In the genomic region with DNA sequence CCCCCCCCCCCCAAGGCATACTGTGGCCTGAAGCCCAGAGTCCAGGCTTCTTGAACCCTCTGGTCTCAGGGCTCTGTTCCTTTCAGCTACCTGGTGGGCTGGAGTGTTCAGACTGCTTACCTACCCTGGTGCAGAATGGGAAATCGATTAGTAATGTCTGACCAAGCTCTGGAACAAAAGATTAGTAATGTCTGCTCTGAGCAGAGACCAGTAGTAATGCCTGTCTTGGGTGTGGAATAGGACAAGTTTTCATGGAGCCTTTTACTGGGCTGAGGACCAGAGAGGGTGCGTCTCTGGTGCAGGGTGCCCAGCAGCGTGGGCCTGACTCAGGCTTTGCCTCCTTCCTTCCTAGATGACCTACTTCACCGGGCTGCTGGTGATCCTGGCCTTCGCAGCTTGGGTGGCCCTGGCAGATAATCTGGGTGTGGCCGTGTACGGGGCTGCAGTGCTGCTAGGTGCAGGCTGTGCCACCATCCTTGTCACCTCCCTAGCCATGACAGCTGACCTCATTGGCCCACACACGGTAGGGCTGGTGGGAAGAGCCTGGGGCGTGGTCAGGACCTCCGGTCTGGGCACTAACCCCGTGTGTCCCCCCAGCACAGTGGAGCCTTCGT, we compare ENCODE assay signal across 9 mouse cellular contexts. TPM values are rescaled to one million over a fixed set of nuclear protein-coding genes. Genes with fewer than 3 reads are reported as not detected.
DNase-seq lines count a peak whose midpoint lies in the region; ATAC-seq and TF ChIP-seq lines count a peak whose summit lies in the region.
"Had no signal": no experiment of that assay in that cellular context is flagged by ENCODE, and none has a peak within 500 bp of the region (broad histone marks: within the 10 kb centered on the region; RNA-seq: fewer than 3 reads in every experiment).

No protein-coding gene starts in this region.

- H3K9me3 ChIP-seq in midbrain, embryonic 10.5 days (replicated peaks) = no peaks in the 10 kb centered on the region
- H3K9me3 ChIP-seq in midbrain, embryonic 14.5 days (ENCODE audit: control insufficient read depth, low read length) = no peaks in the 10 kb centered on the region
- H3K9me3 ChIP-seq in limb, embryonic 12.5 days = no peaks in the 10 kb centered on the region
- no peaks in the 10 kb centered on the region for H3K9me3 ChIP-seq in stomach, embryonic 14.5 days (ENCODE audit: control insufficient read depth, low read depth, low read length)

- H3K27ac ChIP-seq in gastrocnemius, adult 2 months = no peak overlapping the region
- peak overlapping the region; percentile 78 for H3K27ac ChIP-seq in midbrain, embryonic 10.5 days (replicated peaks)
- H3K27ac ChIP-seq in midbrain, embryonic 14.5 days (replicated peaks; ENCODE audit: low read depth, low read length) = no peak overlapping the region
- H3K27ac ChIP-seq in limb, embryonic 12.5 days = no peak overlapping the region
- H3K27ac ChIP-seq in stomach, embryonic 14.5 days (ENCODE audit: low read length) = no peak overlapping the region

- peaks cover 32% of the 10 kb centered on the region for H3K36me3 ChIP-seq in midbrain, embryonic 10.5 days
- H3K36me3 ChIP-seq in midbrain, embryonic 14.5 days (ENCODE audit: control insufficient read depth, insufficient read depth, low read length) = peaks cover 15% of the 10 kb centered on the region
- peaks cover 30% of the 10 kb centered on the region for H3K36me3 ChIP-seq in limb, embryonic 12.5 days
- peaks cover 14% of the 10 kb centered on the region for H3K36me3 ChIP-seq in stomach, embryonic 14.5 days (ENCODE audit: control insufficient read depth, insufficient read depth, low read length)

- ATAC-seq in midbrain, embryonic 14.5 days (ENCODE audit: low FRiP score, low TSS enrichment) = no peak
- no peak for ATAC-seq in limb, embryonic 12.5 days (ENCODE audit: insufficient number of reproducible peaks, insufficient read depth, low FRiP score, low TSS enrichment, low read depth)
- ATAC-seq in stomach, embryonic 14.5 days (ENCODE audit: insufficient number of reproducible peaks, insufficient read depth, low FRiP score, low read depth) = peak; percentile 7; the same call in 1 of the 2 replicates
- ATAC-seq: forebrain, postnatal 0 days had no signal

- H3K4me2 ChIP-seq in midbrain, embryonic 14.5 days (ENCODE audit: low read length) = no peak overlapping the region
- no peak overlapping the region for H3K4me2 ChIP-seq in limb, embryonic 12.5 days
- H3K4me2 ChIP-seq in stomach, embryonic 14.5 days (replicated peaks; ENCODE audit: low read depth, low read length) = no peak overlapping the region

- H3K4me1 ChIP-seq in midbrain, embryonic 10.5 days = peaks cover 100% of the 10 kb centered on the region
- peaks cover 32% of the 10 kb centered on the region for H3K4me1 ChIP-seq in midbrain, embryonic 14.5 days (ENCODE audit: control insufficient read depth, insufficient read depth, low read length)
- H3K4me1 ChIP-seq in limb, embryonic 12.5 days (replicated peaks) = peaks cover 52% of the 10 kb centered on the region
- H3K4me1 ChIP-seq in stomach, embryonic 14.5 days (ENCODE audit: control insufficient read depth, insufficient read depth, low read length) = peaks cover 31% of the 10 kb centered on the region

- 71% methylated on average over 12 of the region's 12 CpGs for WGBS in midbrain, embryonic 10.5 days
- WGBS in midbrain, embryonic 14.5 days = 75% methylated on average over 12 of the region's 12 CpGs
- WGBS in limb, embryonic 12.5 days = 77% methylated on average over 12 of the region's 12 CpGs
- WGBS in stomach, embryonic 14.5 days = 62% methylated on average over 12 of the region's 12 CpGs

- peaks cover 52% of the 10 kb centered on the region for H3K27me3 ChIP-seq in midbrain, embryonic 10.5 days (ENCODE audit: low read depth, poor library complexity, severe bottlenecking)
- H3K27me3 ChIP-seq in midbrain, embryonic 14.5 days (ENCODE audit: control insufficient read depth, insufficient read depth, low read length) = peaks cover 14% of the 10 kb centered on the region; the same call in 1 of the 2 replicates
- H3K27me3 ChIP-seq in limb, embryonic 12.5 days = peaks cover 61% of the 10 kb centered on the region
- H3K27me3 ChIP-seq in stomach, embryonic 14.5 days (ENCODE audit: control insufficient read depth, insufficient read depth, low read length) = no peaks in the 10 kb centered on the region; the same call in 1 of the 2 replicates

- intact Hi-C loops in gastrocnemius, adult 2 months (cut with DNase I) = no loop called here

- TF ChIP-seq CTCF in gastrocnemius, adult 2 months (IDR thresholded peaks at IDR 0.05) = no peak

- no peak overlapping the region for H3K9ac ChIP-seq in midbrain, embryonic 14.5 days (replicated peaks; ENCODE audit: low read length)
- 0 out of 2 replicates have a peak overlapping the region, but pooled peaks have one; percentile 18 for H3K9ac ChIP-seq in limb, embryonic 12.5 days (replicated peaks)
- no peak overlapping the region for H3K9ac ChIP-seq in stomach, embryonic 14.5 days (replicated peaks; ENCODE audit: low read depth, low read length)
- H3K9ac ChIP-seq: forebrain, postnatal 0 days had no signal

- peak overlapping the region; percentile 23; the same call in 1 of the 2 replicates for H3K4me3 ChIP-seq in gastrocnemius, adult 2 months
- 0 out of 2 replicates have a peak overlapping the region, but pooled peaks have one; percentile 52 for H3K4me3 ChIP-seq in midbrain, embryonic 10.5 days
- H3K4me3 ChIP-seq in midbrain, embryonic 14.5 days (replicated peaks; ENCODE audit: low read depth, low read length) = no peak overlapping the region
- no peak overlapping the region for H3K4me3 ChIP-seq in limb, embryonic 12.5 days (replicated peaks)
- no peak overlapping the region for H3K4me3 ChIP-seq in stomach, embryonic 14.5 days (ENCODE audit: low read depth, low read length)

- DNase-seq in gastrocnemius, adult 2 months = no peak
- DNase-seq in gastrocnemius, adult 18-20 months (ENCODE audit: low spot score) = no peak
- DNase-seq in midbrain, embryonic 10.5 days (ENCODE audit: low spot score) = no peak
- DNase-seq in midbrain, embryonic 14.5 days = no peak
- DNase-seq in right cerebral cortex, postnatal 25 days = no peak
- DNase-seq in B cell, adult 2 months = no peak
- DNase-seq: forebrain, postnatal 0 days had no signal

RNA-seq across cellular contexts. Expression of a gene that starts 3.2 kb away (rescaled TPM):
- total RNA-seq in gastrocnemius, adult 2 months (2021) = 1 to 10 TPM in 1 of 2 experiments, under 1 TPM in 1; 0.89 to 1.2 TPM
- under 1 TPM; 0.23 to 0.66 TPM for total RNA-seq in gastrocnemius, adult 18-20 months (2021)
- 0.38 and 0.39 TPM in 2 replicates for polyA plus RNA-seq in midbrain, embryonic 10.5 days (2016; fragmentation: Nextera tagmentation; extraction: Ambion mirVana)
- polyA plus RNA-seq in midbrain, embryonic 14.5 days (2014; fragmentation: Nextera tagmentation; extraction: Ambion mirVana) = 0.32 and 0.37 TPM in 2 replicates
- polyA plus RNA-seq in limb, embryonic 12.5 days (2016; fragmentation: Nextera tagmentation; extraction: Ambion mirVana) = 0.76 and 0.79 TPM in 2 replicates
- 0.43 and 0.59 TPM in 2 replicates for polyA plus RNA-seq in stomach, embryonic 14.5 days (2014; fragmentation: Nextera tagmentation; extraction: Ambion mirVana)
- total RNA-seq: forebrain, postnatal 0 days had no signal

RNA-seq across cellular contexts. Expression of a gene that starts 5.2 kb away (rescaled TPM):
- 1 to 10 TPM; 2.2 to 3.3 TPM for total RNA-seq in gastrocnemius, adult 2 months (2021)
- total RNA-seq in gastrocnemius, adult 18-20 months (2021) = 1 to 10 TPM; 2.3 to 2.8 TPM
- polyA plus RNA-seq in midbrain, embryonic 10.5 days (2016; fragmentation: Nextera tagmentation; extraction: Ambion mirVana) = 9.3 and 10.6 TPM in 2 replicates
- polyA plus RNA-seq in midbrain, embryonic 14.5 days (2014; fragmentation: Nextera tagmentation; extraction: Ambion mirVana) = 5.9 and 9.2 TPM in 2 replicates
- polyA plus RNA-seq in limb, embryonic 12.5 days (2016; fragmentation: Nextera tagmentation; extraction: Ambion mirVana) = 12.5 and 13.3 TPM in 2 replicates
- 4.7 and 4.8 TPM in 2 replicates for polyA plus RNA-seq in stomach, embryonic 14.5 days (2014; fragmentation: Nextera tagmentation; extraction: Ambion mirVana)

RNA-seq across cellular contexts. Expression of a gene that starts 12.2 kb away (rescaled TPM):
- 10 to 100 TPM; 22.9 to 28.2 TPM for total RNA-seq in gastrocnemius, adult 2 months (2021)
- 10 to 100 TPM; 14.7 to 19.6 TPM for total RNA-seq in gastrocnemius, adult 18-20 months (2021)
- 102 and 115 TPM in 2 replicates for polyA plus RNA-seq in midbrain, embryonic 10.5 days (2016; fragmentation: Nextera tagmentation; extraction: Ambion mirVana)
- polyA plus RNA-seq in midbrain, embryonic 14.5 days (2014; fragmentation: Nextera tagmentation; extraction: Ambion mirVana) = 30.6 and 36.5 TPM in 2 replicates
- 122 TPM in 2 replicates for polyA plus RNA-seq in limb, embryonic 12.5 days (2016; fragmentation: Nextera tagmentation; extraction: Ambion mirVana)
- 98.6 TPM in 2 replicates for polyA plus RNA-seq in stomach, embryonic 14.5 days (2014; fragmentation: Nextera tagmentation; extraction: Ambion mirVana)

RNA-seq across cellular contexts. Expression of a gene that starts 15.9 kb away (rescaled TPM):
- total RNA-seq in gastrocnemius, adult 2 months (2021) = 10 to 100 TPM; 14.0 to 18.8 TPM
- 10 to 100 TPM; 15.3 to 15.4 TPM for total RNA-seq in gastrocnemius, adult 18-20 months (2021)
- polyA plus RNA-seq in midbrain, embryonic 10.5 days (2016; fragmentation: Nextera tagmentation; extraction: Ambion mirVana) = 138 and 146 TPM in 2 replicates
- polyA plus RNA-seq in midbrain, embryonic 14.5 days (2014; fragmentation: Nextera tagmentation; extraction: Ambion mirVana) = 122 and 146 TPM in 2 replicates
- polyA plus RNA-seq in limb, embryonic 12.5 days (2016; fragmentation: Nextera tagmentation; extraction: Ambion mirVana) = 136 and 137 TPM in 2 replicates
- 81.3 and 88.7 TPM in 2 replicates for polyA plus RNA-seq in stomach, embryonic 14.5 days (2014; fragmentation: Nextera tagmentation; extraction: Ambion mirVana)

RNA-seq across cellular contexts. Expression of a gene that starts 19.4 kb away (rescaled TPM):
- 1 to 10 TPM in 1 of 2 experiments, under 1 TPM in 1; 0.69 to 1.3 TPM for total RNA-seq in gastrocnemius, adult 2 months (2021)
- total RNA-seq in gastrocnemius, adult 18-20 months (2021) = 1 to 10 TPM in 1 of 2 experiments, under 1 TPM in 1; 0.39 to 1.4 TPM
- not detected in 2 replicates for polyA plus RNA-seq in midbrain, embryonic 10.5 days (2016; fragmentation: Nextera tagmentation; extraction: Ambion mirVana)
- not detected in 2 replicates for polyA plus RNA-seq in midbrain, embryonic 14.5 days (2014; fragmentation: Nextera tagmentation; extraction: Ambion mirVana)
- 0.05 TPM in 1 of 2 replicates, not detected in the other for polyA plus RNA-seq in limb, embryonic 12.5 days (2016; fragmentation: Nextera tagmentation; extraction: Ambion mirVana)
- polyA plus RNA-seq in stomach, embryonic 14.5 days (2014; fragmentation: Nextera tagmentation; extraction: Ambion mirVana) = 0.07 TPM in 1 of 2 replicates, not detected in the other
- total RNA-seq: forebrain, postnatal 0 days had no signal
- polyA plus RNA-seq: forebrain, postnatal 0 days had no signal

Comparison
In these comparisons a context has a peak if more than half of its experiments do, and no peak if none do; other contexts are left out.
1. H3K4me3 ChIP-seq: peak in gastrocnemius, adult 2 months (single experiment) and midbrain, embryonic 10.5 days (single experiment); none in midbrain, embryonic 14.5 days (single experiment), limb, embryonic 12.5 days (single experiment) and stomach, embryonic 14.5 days (single experiment).